Mouse (Mus musculus): Measurements from ENCODE around the gene Dph1. TPM values are rescaled to one million over a fixed set of nuclear protein-coding genes. Genes with fewer than 3 reads are reported as not detected.

Gene Dph1
- polyA plus RNA-seq (2017; shearing (Covaris generic)): 1 to 10 TPM; 8.3 to 9.6 TPM

GRCm38 (mm10) chr11:75190905-75191441 is at the start of gene Dph1:
Gene Dph1 (minus strand): TSS chr11:75191241.
- no peak for ATAC-seq

GRCm38 (mm10) chr11:75240158-75240934 is 49.3 kb upstream of the Dph1 start:
- no peak for ATAC-seq

- no peak for ATAC-seq
These were observed 43.7 kb upstream of the Dph1 start for GRCm38 (mm10) chr11:75234745-75235144.

- ATAC-seq: no peak
These were observed 41.4 kb upstream of the Dph1 start for GRCm38 (mm10) chr11:75232434-75232833.

- no peak for ATAC-seq
These were observed 40.7 kb upstream of the Dph1 start for GRCm38 (mm10) chr11:75231756-75232155.

GRCm38 (mm10) chr11:75230272-75230760 is 39.3 kb upstream of the Dph1 start:
- no peak for ATAC-seq

GRCm38 (mm10) chr11:75229289-75229688 is 38.2 kb upstream of the Dph1 start:
- ATAC-seq: no peak

- no peak for ATAC-seq
These were observed 36.6 kb upstream of the Dph1 start for GRCm38 (mm10) chr11:75227632-75228031.

GRCm38 (mm10) chr11:75224835-75225234 is 33.8 kb upstream of the Dph1 start:
- ATAC-seq: no peak

- ATAC-seq: no peak
These were observed 33.0 kb upstream of the Dph1 start for GRCm38 (mm10) chr11:75224062-75224461.

GRCm38 (mm10) chr11:75220517-75221145 is 29.6 kb upstream of the Dph1 start:
- ATAC-seq: no peak

GRCm38 (mm10) chr11:75220115-75220514 is 29.1 kb upstream of the Dph1 start:
- no peak for ATAC-seq

- ATAC-seq: no peak
These were observed 23.3 kb upstream of the Dph1 start for GRCm38 (mm10) chr11:75214081-75214950.

GRCm38 (mm10) chr11:75213372-75214080 is 22.5 kb upstream of the Dph1 start:
- ATAC-seq: no peak

- no peak for ATAC-seq
These were observed 21.8 kb upstream of the Dph1 start for GRCm38 (mm10) chr11:75212876-75213275.

- ATAC-seq: no peak
These were observed 21.1 kb upstream of the Dph1 start for GRCm38 (mm10) chr11:75212031-75212667.

GRCm38 (mm10) chr11:75210755-75211154 is 19.7 kb upstream of the Dph1 start:
- no peak for ATAC-seq

- ATAC-seq: no peak
These were observed 19.1 kb upstream of the Dph1 start for GRCm38 (mm10) chr11:75210093-75210492.

GRCm38 (mm10) chr11:75209363-75209762 is 18.3 kb upstream of the Dph1 start:
- ATAC-seq: no peak

- no peak for ATAC-seq
These were observed 15.3 kb upstream of the Dph1 start for GRCm38 (mm10) chr11:75206347-75206746.

- ATAC-seq: no peak
These were observed 13.4 kb upstream of the Dph1 start for GRCm38 (mm10) chr11:75204472-75204871.

- ATAC-seq: no peak
These were observed 12.9 kb upstream of the Dph1 start for GRCm38 (mm10) chr11:75203926-75204325.

Measured in activated CD4-positive, CD25-positive, alpha-beta regulatory T cell, adult 4 months (primary cell).